Mouse (Mus musculus): Measurements from ENCODE around the gene Nmd3.

Nmd3 gene

GRCm38 (mm10) chr3:69763630-69764565, 42.1 kb downstream of the Nmd3 start:
- DNase-seq, result no peak

- no peak for DNase-seq
Measured at GRCm38 (mm10) chr3:69765206-69765605, 43.4 kb downstream of the Nmd3 start.

DNA sequence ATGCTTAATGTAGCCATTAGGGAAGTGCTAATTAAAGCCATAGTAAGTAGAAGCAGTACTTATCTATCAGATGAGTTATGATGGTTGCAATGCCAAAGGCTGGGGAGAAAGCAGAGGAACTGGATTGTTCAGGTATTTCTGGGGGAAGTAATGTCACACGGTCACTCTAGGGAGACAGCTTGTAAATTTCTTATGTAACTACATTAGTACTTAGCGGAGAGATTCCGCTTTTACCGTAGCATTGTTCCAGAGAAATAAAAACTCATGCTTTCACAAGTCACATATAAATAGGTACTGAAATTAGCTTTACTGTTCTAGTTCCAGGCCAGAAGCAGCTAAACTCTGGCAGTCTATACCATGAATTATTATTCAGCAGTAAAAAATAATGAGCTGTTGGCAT, 47.4 kb downstream of the Nmd3 start:
- no peak for DNase-seq

GRCm38 (mm10) chr3:69773356-69773755, 51.6 kb downstream of the Nmd3 start:
- no peak for DNase-seq

- DNase-seq, result no peak
Measured at GRCm38 (mm10) chr3:69779246-69779796, 57.5 kb downstream of the Nmd3 start.

- no peak for DNase-seq
Measured at GRCm38 (mm10) chr3:69792823-69793417, 71.1 kb downstream of the Nmd3 start.

DNA sequence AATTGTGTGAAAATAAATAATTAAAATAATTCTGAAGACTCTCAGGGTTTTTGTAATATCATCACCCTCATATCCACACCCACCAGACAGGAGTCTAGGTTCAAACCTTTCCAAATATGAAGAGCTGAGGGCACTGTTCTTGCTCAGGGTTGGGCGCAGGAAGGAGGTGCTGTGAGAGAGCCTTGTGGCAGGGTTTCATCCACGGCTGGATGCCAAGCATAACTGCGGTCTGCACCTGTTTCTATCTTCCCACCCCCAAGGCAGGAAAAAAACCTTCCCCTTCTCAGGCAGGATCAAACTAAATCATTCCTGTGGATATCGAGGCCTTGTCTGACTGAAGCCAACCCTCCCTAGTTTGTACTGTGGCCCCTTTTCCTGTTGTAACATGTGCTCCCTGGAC, 75.7 kb downstream of the Nmd3 start:
- peak; percentile 93 for DNase-seq

- peak; percentile 54 for DNase-seq
Measured at GRCm38 (mm10) chr3:69797969-69798368, 76.2 kb downstream of the Nmd3 start.

GRCm38 (mm10) chr3:69799096-69799495, 77.3 kb downstream of the Nmd3 start:
- DNase-seq, result no peak

GRCm38 (mm10) chr3:69800829-69801384, 79.1 kb downstream of the Nmd3 start:
- no peak for DNase-seq

- DNase-seq, result no peak
Measured at GRCm38 (mm10) chr3:69803137-69803536, 81.4 kb downstream of the Nmd3 start.

All from cerebellum, adult 9-11 months (tissue).